Mouse (Mus musculus) heart, postnatal 14 days (tissue): Measurements from ENCODE around the gene Olfr1349. TPM values are rescaled to one million over a fixed set of nuclear protein-coding genes. Genes with fewer than 3 reads are reported as not detected.
"Not testable (repeated sequence)": the region's sequence is repeated elsewhere in the genome, so short reads cannot be mapped to it uniquely, and the experiment has no call there.

Experiments
- DNase-seq, 2 experiments: peaks; one replicate each; pipeline ENCODE4 v3.0.0; 2021 to 2022
- intact Hi-C: fragments of 180-260 bp; cut with DNase I; formaldehyde crosslinking; loops from one replicate; pipeline ENCODE4 v1.15.1; 2025
- long read RNA-seq, 2 experiments: library from polyadenylated mRNA; stranded (forward); transcript quantifications; one replicate each; pipeline ENCODE4 v2.0.0; 2021
- total RNA-seq, 2 experiments: library from RNA; stranded (reverse); gene quantifications; 2 replicates each; pipeline ENCODE4 v1.2.3; 2021

The Olfr1349 gene
- not detected for total RNA-seq
- long read RNA-seq, experiment 1: 0 reads
- long read RNA-seq, experiment 2: 0 reads

GRCm38 (mm10) chr7:6522850-6523249, at the start of gene Olfr1349:
Olfr1349 (minus strand) TSS chr7:6522950.
- intact Hi-C loops: no loop called here
- no peak for DNase-seq

- no peak for DNase-seq
- intact Hi-C loops: no loop called here
Observed at GRCm38 (mm10) chr7:6564541-6564940, 41.8 kb upstream of the Olfr1349 start, which contains the start of gene Olfr1350. Olfr1350 (plus strand) TSS chr7:6564841.

GRCm38 (mm10) chr7:6526141-6526540, 3.4 kb upstream of the Olfr1349 start:
- intact Hi-C loops: no loop called here
- DNase-seq: no peak

GRCm38 (mm10) chr7:6525001-6525400, 2.3 kb upstream of the Olfr1349 start:
- intact Hi-C loops: no loop called here
- DNase-seq: no peak

- intact Hi-C loops: no loop called here
- DNase-seq: no peak
Observed at GRCm38 (mm10) chr7:6521666-6522065, 1.1 kb downstream of the Olfr1349 start.

- intact Hi-C loops: no loop called here
- no peak for DNase-seq
Observed at GRCm38 (mm10) chr7:6508648-6509047, 14.1 kb downstream of the Olfr1349 start, which contains the start of gene Olfr1348. Olfr1348 (minus strand) TSS chr7:6508748.

- no peak for DNase-seq
- intact Hi-C loops: no loop called here
Observed at GRCm38 (mm10) chr7:6499655-6500054, 23.1 kb downstream of the Olfr1349 start, which contains the start of gene Olfr1347. Olfr1347 (minus strand) TSS chr7:6499755.

- intact Hi-C loops: no loop called here
- DNase-seq: no peak
Observed at GRCm38 (mm10) chr7:6486841-6487240, 35.9 kb downstream of the Olfr1349 start, which contains the start of gene Olfr5. Olfr5 (minus strand) TSS chr7:6486941.

GRCm38 (mm10) chr7:6477633-6478032, 45.1 kb downstream of the Olfr1349 start:
- DNase-seq, intact Hi-C loops: not testable (repeated sequence)

GRCm38 (mm10) chr7:6466951-6467350, 55.8 kb downstream of the Olfr1349 start, which contains the start of gene Olfr1346:
Olfr1346 (plus strand) TSS chr7:6467101.
- intact Hi-C loops: no loop called here
- no peak for DNase-seq

Other genes with a start within 250 kb of the Olfr1349 start
- 1 to 10 TPM; 3.2 to 3.5 TPM for gene Zfp667, start 236.4 kb downstream of the Olfr1349 start, total RNA-seq
- gene Zfp583, start 191.7 kb downstream of the Olfr1349 start, total RNA-seq: 1 to 10 TPM; 1.0 to 1.5 TPM
- gene Gm3854, start 179.2 kb downstream of the Olfr1349 start, total RNA-seq: under 1 TPM; 0.22 to 0.32 TPM
- gene Zfp78, start 159.7 kb downstream of the Olfr1349 start, total RNA-seq: 1 to 10 TPM; 2.2 to 2.4 TPM
- 1 to 10 TPM; 2.6 to 3.2 TPM for gene Zfp28, start 139.7 kb downstream of the Olfr1349 start, total RNA-seq
- not detected for gene Smim17, start 124.2 kb downstream of the Olfr1349 start, total RNA-seq
- gene Gm20715, start 112.7 kb downstream of the Olfr1349 start, total RNA-seq: not detected
- not detected for gene Olfr1344, start 84.3 kb downstream of the Olfr1349 start, total RNA-seq
- not detected for gene Olfr1336, start 66.8 kb downstream of the Olfr1349 start, total RNA-seq
- not detected for gene Olfr1346, start 55.8 kb downstream of the Olfr1349 start, total RNA-seq
- not detected for gene Olfr5, start 36.0 kb downstream of the Olfr1349 start, total RNA-seq
- not detected for gene Olfr1347, start 23.2 kb downstream of the Olfr1349 start, total RNA-seq
- gene Olfr1348, start 14.2 kb downstream of the Olfr1349 start, total RNA-seq: not detected
- gene Olfr1350, start 41.9 kb upstream of the Olfr1349 start, total RNA-seq: not detected
- gene Zim1, start 173.5 kb upstream of the Olfr1349 start, total RNA-seq: 1 to 10 TPM; 4.9 to 5.8 TPM
- gene Peg3, start 207.5 kb upstream of the Olfr1349 start, total RNA-seq: 10 to 100 TPM; 32.4 to 35.5 TPM
- under 1 TPM; 0.22 to 0.57 TPM for gene Usp29, start 207.6 kb upstream of the Olfr1349 start, total RNA-seq